Mouse (Mus musculus): ENCODE measurements at regions not wholly inside any gene's neighbourhood (a gene's known extent, or its start where the extent isn't known, plus 50 kb on each side); places are given as distances from the start of the nearest gene placed in this dataset.

DNA sequence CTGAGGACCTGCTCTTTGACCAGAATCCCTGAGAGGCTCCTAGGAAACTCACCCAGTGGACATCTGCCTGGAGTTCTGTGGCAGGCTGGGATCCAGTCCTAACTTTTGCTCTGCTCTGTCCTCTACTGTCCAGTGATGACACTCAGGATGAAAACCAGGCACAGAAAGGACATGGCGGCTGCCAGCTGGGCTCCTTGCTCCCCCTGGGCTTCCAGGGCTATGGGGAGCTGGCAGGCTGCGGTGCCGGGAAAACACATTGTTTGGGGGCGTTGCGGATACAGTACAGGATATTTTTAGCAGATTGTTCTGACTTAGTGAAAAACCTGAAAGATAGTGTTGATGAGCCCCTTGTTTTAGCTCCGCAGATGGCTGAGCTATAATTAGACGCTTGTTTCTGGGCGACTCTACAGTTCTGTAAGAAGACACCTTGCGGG, 94.2 kb upstream of the Klf13 start:
- Histone ChIP-seq H3K36me3 (ENCODE audit: control insufficient read depth, insufficient read depth, low read length) (no peaks in the 10 kb centered on the region), H3K4me3 (ENCODE audit: low read depth, low read length) (no peak overlapping the region), H3K4me2 (ENCODE audit: low read depth) (no peak overlapping the region), H3K9me3 (ENCODE audit: control insufficient read depth, low read length) (no peaks in the 10 kb centered on the region), H3K27ac (ENCODE audit: low read depth, low read length) (no peak overlapping the region), H3K27me3 (ENCODE audit: control insufficient read depth, insufficient read depth, low read length) (no peaks in the 10 kb centered on the region), H3K4me1 (ENCODE audit: control insufficient read depth, insufficient read depth, low read length) (no peaks in the 10 kb centered on the region), H3K9ac (ENCODE audit: low read length) (no peak overlapping the region)
- WGBS = 79% methylated on average over 9 of the region's 9 CpGs
- no peak for ATAC-seq (ENCODE audit: insufficient read depth, low FRiP score, low TSS enrichment)
- DNase-seq (ENCODE audit: low spot score) = no peak

DNA sequence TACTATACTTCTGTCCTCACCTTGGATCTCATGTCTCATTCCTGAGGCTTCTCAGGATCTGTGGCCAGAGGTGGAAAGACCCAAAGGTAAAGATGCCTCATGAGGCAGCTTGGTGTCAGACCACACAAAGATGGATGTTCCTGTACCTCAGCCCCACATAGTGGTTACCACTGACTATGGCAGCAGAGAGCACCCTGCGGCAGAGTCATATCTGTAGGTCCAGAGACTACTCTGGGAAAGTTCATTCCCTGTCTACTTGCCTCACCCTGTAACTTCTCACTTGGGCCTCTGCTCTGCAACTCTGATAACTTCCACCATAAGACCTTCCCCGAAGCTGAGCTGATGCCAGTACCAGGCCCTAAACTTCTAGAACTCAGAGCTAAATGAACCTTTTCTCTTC, 91.9 kb upstream of the Klf13 start:
- DNase-seq (ENCODE audit: low spot score) = no peak
- Histone ChIP-seq H3K27ac (ENCODE audit: low read depth, low read length) (no peak overlapping the region), H3K27me3 (ENCODE audit: control insufficient read depth, insufficient read depth, low read length) (no peaks in the 10 kb centered on the region), H3K9ac (ENCODE audit: low read length) (no peak overlapping the region), H3K4me1 (ENCODE audit: control insufficient read depth, insufficient read depth, low read length) (no peaks in the 10 kb centered on the region), H3K36me3 (ENCODE audit: control insufficient read depth, insufficient read depth, low read length) (no peaks in the 10 kb centered on the region), H3K4me2 (ENCODE audit: low read depth) (no peak overlapping the region), H3K4me3 (ENCODE audit: low read depth, low read length) (no peak overlapping the region), H3K9me3 (ENCODE audit: control insufficient read depth, low read length) (no peaks in the 10 kb centered on the region)
- no peak for ATAC-seq (ENCODE audit: insufficient read depth, low FRiP score, low TSS enrichment)
- 93% methylated on average over 2 of the region's 2 CpGs for WGBS

DNA sequence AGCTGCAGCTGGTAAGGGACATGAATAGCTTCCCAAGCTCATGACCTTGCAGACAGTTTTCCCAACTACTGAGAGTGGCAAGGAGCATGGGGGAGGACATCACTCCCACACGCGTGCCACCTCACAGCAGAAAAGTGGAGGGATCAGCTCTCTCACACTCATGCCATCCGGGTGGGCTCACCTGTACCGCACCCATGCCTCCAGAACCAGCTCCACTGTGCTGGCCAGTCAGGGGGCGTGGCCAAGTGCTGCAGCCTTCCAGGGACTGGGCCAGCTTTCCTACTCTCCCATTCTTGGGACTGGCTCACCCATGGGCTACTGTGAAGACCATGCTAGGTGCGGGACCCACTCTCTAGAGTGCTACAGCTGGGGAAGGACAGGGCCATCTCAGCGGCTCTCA, 88.4 kb upstream of the Klf13 start:
- WGBS = 82% methylated on average over 7 of the region's 7 CpGs

GRCm38 (mm10) chr7:64025155-64025554, 86.4 kb upstream of the Klf13 start:
- WGBS = 70% methylated on average over 2 of the region's 2 CpGs
- no peak for ATAC-seq (ENCODE audit: insufficient read depth, low FRiP score, low TSS enrichment)
- no peak for DNase-seq (ENCODE audit: low spot score)
- no peak overlapping the region for H3K27ac ChIP-seq (ENCODE audit: low read depth, low read length)
- H3K27me3 ChIP-seq (ENCODE audit: control insufficient read depth, insufficient read depth, low read length) = no peaks in the 10 kb centered on the region
- no peak overlapping the region for H3K4me2 ChIP-seq (ENCODE audit: low read depth)
- H3K4me1 ChIP-seq (ENCODE audit: control insufficient read depth, insufficient read depth, low read length) = no peaks in the 10 kb centered on the region
- no peaks in the 10 kb centered on the region for H3K36me3 ChIP-seq (ENCODE audit: control insufficient read depth, insufficient read depth, low read length)
- no peak overlapping the region for H3K9ac ChIP-seq (ENCODE audit: low read length)
- H3K9me3 ChIP-seq (ENCODE audit: control insufficient read depth, low read length) = no peaks in the 10 kb centered on the region
- no peak overlapping the region for H3K4me3 ChIP-seq (ENCODE audit: low read depth, low read length)

More for the DNA sequence above, 88.4 kb upstream of the Klf13 start:
- no peaks in the 10 kb centered on the region for H3K4me1 ChIP-seq (ENCODE audit: control insufficient read depth, insufficient read depth, low read length)
- H3K9ac ChIP-seq (ENCODE audit: low read length) = no peak overlapping the region
- ATAC-seq (ENCODE audit: insufficient read depth, low FRiP score, low TSS enrichment) (no peak), DNase-seq (ENCODE audit: low spot score) (no peak)
- no peaks in the 10 kb centered on the region for H3K27me3 ChIP-seq (ENCODE audit: control insufficient read depth, insufficient read depth, low read length)
- H3K9me3 ChIP-seq (ENCODE audit: control insufficient read depth, low read length) = no peaks in the 10 kb centered on the region
- H3K4me2 ChIP-seq (ENCODE audit: low read depth) = no peak overlapping the region
- no peak overlapping the region for H3K27ac ChIP-seq (ENCODE audit: low read depth, low read length)
- no peaks in the 10 kb centered on the region for H3K36me3 ChIP-seq (ENCODE audit: control insufficient read depth, insufficient read depth, low read length)
- no peak overlapping the region for H3K4me3 ChIP-seq (ENCODE audit: low read depth, low read length)

- Histone ChIP-seq H3K9ac (ENCODE audit: low read length) (no peak overlapping the region), H3K4me2 (ENCODE audit: low read depth) (no peak overlapping the region), H3K9me3 (ENCODE audit: control insufficient read depth, low read length) (no peaks in the 10 kb centered on the region), H3K4me1 (ENCODE audit: control insufficient read depth, insufficient read depth, low read length) (no peaks in the 10 kb centered on the region), H3K4me3 (ENCODE audit: low read depth, low read length) (no peak overlapping the region), H3K36me3 (ENCODE audit: control insufficient read depth, insufficient read depth, low read length) (no peaks in the 10 kb centered on the region), H3K27me3 (ENCODE audit: control insufficient read depth, insufficient read depth, low read length) (no peaks in the 10 kb centered on the region), H3K27ac (ENCODE audit: low read depth, low read length) (no peak overlapping the region)
- ATAC-seq (ENCODE audit: insufficient read depth, low FRiP score, low TSS enrichment) = no peak
- 76% methylated on average over 4 of the region's 4 CpGs for WGBS
- no peak for DNase-seq (ENCODE audit: low spot score)
Measured at GRCm38 (mm10) chr7:64024253-64024652, 85.5 kb upstream of the Klf13 start.

DNA sequence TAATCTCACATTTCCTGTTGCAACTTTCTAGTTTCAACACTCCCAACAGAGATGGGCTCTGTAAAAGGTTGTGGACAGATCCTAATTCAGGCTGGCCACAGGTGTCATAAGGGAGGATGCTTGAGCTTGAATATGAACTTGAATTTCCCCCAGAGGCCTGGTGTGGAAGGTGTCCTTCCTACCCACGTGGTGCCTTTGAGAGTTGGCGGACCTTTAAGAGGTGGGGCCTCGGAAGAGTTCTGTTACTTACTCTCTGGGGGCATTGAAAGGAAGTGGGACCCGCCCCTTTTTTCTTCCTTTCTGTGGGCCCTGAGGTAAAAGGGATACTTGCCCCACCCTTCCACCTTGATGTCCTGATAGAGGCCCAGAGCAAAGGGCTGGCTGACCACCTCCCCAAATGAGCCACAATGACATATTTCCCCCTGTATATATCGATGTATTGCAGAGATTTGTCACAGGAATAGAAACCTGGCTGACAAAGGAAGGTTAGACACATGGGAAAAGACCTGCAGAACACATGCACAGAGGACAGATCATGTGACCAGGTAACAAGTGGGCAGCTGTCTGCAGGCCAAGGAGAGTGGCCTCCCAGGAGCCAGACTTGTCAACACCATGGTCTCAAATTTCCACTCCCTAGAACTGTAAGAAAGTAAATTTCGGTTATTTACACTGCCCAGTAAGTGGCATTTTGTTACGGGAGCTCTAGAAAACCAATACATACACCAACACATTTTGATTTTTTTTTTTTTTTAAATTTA, 84.2 kb upstream of the Klf13 start:
- no peaks in the 10 kb centered on the region for H3K27me3 ChIP-seq (ENCODE audit: control insufficient read depth, insufficient read depth, low read length)
- no peaks in the 10 kb centered on the region for H3K36me3 ChIP-seq (ENCODE audit: control insufficient read depth, insufficient read depth, low read length)
- H3K27ac ChIP-seq (ENCODE audit: low read depth, low read length) = no peak overlapping the region
- ATAC-seq (ENCODE audit: insufficient read depth, low FRiP score, low TSS enrichment) (no peak), DNase-seq (ENCODE audit: low spot score) (no peak)
- no peak overlapping the region for H3K4me2 ChIP-seq (ENCODE audit: low read depth)
- H3K9ac ChIP-seq (ENCODE audit: low read length) = no peak overlapping the region
- H3K9me3 ChIP-seq (ENCODE audit: control insufficient read depth, low read length) = no peaks in the 10 kb centered on the region
- H3K4me3 ChIP-seq (ENCODE audit: low read depth, low read length) = no peak overlapping the region
- WGBS = 71% methylated on average over 7 of the region's 7 CpGs
- H3K4me1 ChIP-seq (ENCODE audit: control insufficient read depth, insufficient read depth, low read length) = no peaks in the 10 kb centered on the region

- no peak for ATAC-seq (ENCODE audit: insufficient read depth, low FRiP score, low TSS enrichment)
Measured at GRCm38 (mm10) chr7:64021241-64022108, 82.8 kb upstream of the Klf13 start.

GRCm38 (mm10) chr7:64018107-64018506, 79.4 kb upstream of the Klf13 start:
- DNase-seq (ENCODE audit: low spot score) = no peak
- Histone ChIP-seq H3K9me3 (ENCODE audit: control insufficient read depth, low read length) (no peaks in the 10 kb centered on the region), H3K4me3 (ENCODE audit: low read depth, low read length) (no peak overlapping the region), H3K27me3 (ENCODE audit: control insufficient read depth, insufficient read depth, low read length) (no peaks in the 10 kb centered on the region), H3K4me2 (ENCODE audit: low read depth) (no peak overlapping the region), H3K4me1 (ENCODE audit: control insufficient read depth, insufficient read depth, low read length) (no peaks in the 10 kb centered on the region), H3K9ac (ENCODE audit: low read length) (no peak overlapping the region), H3K27ac (ENCODE audit: low read depth, low read length) (no peak overlapping the region), H3K36me3 (ENCODE audit: control insufficient read depth, insufficient read depth, low read length) (no peaks in the 10 kb centered on the region)
- 74% methylated on average over 3 of the region's 3 CpGs for WGBS
- ATAC-seq (ENCODE audit: insufficient read depth, low FRiP score, low TSS enrichment) = no peak

More at GRCm38 (mm10) chr7:64021241-64022108, 82.8 kb upstream of the Klf13 start:
- Histone ChIP-seq H3K4me3 (ENCODE audit: low read depth, low read length) (no peak overlapping the region), H3K27ac (ENCODE audit: low read depth, low read length) (no peak overlapping the region), H3K4me1 (ENCODE audit: control insufficient read depth, insufficient read depth, low read length) (no peaks in the 10 kb centered on the region), H3K9ac (ENCODE audit: low read length) (no peak overlapping the region), H3K36me3 (ENCODE audit: control insufficient read depth, insufficient read depth, low read length) (no peaks in the 10 kb centered on the region), H3K9me3 (ENCODE audit: control insufficient read depth, low read length) (no peaks in the 10 kb centered on the region), H3K4me2 (ENCODE audit: low read depth) (no peak overlapping the region), H3K27me3 (ENCODE audit: control insufficient read depth, insufficient read depth, low read length) (no peaks in the 10 kb centered on the region)
- DNase-seq (ENCODE audit: low spot score) = peak; percentile 19
- WGBS = 64% methylated on average over 9 of the region's 9 CpGs

DNA sequence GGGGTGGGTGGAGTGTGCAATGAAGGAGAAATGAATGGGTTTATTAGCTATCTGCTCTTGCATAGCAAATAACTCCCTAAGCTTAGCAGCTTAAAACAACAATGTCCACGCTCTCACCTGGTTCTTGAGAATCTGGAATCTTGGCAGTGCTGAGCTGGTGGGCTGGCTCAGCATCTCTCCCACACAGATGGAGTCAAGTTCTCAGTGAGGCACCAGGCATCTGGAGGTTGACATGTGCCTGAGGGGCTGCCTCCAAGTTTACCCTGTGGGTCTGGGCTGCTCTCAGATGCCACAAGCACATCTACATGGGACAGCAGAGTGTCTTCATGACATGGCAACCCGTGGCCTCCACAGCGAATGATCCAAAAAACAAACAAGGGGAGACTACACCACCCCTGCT, 78.2 kb upstream of the Klf13 start:
- H3K27ac ChIP-seq (ENCODE audit: low read depth, low read length) = no peak overlapping the region
- no peaks in the 10 kb centered on the region for H3K36me3 ChIP-seq (ENCODE audit: control insufficient read depth, insufficient read depth, low read length)
- no peak overlapping the region for H3K4me3 ChIP-seq (ENCODE audit: low read depth, low read length)
- no peak overlapping the region for H3K4me2 ChIP-seq (ENCODE audit: low read depth)
- no peaks in the 10 kb centered on the region for H3K27me3 ChIP-seq (ENCODE audit: control insufficient read depth, insufficient read depth, low read length)
- DNase-seq (ENCODE audit: low spot score) = no peak
- no peak for ATAC-seq (ENCODE audit: insufficient read depth, low FRiP score, low TSS enrichment)
- no peaks in the 10 kb centered on the region for H3K4me1 ChIP-seq (ENCODE audit: control insufficient read depth, insufficient read depth, low read length)
- no peaks in the 10 kb centered on the region for H3K9me3 ChIP-seq (ENCODE audit: control insufficient read depth, low read length)
- 86% methylated on average over 3 of the region's 3 CpGs for WGBS
- no peak overlapping the region for H3K9ac ChIP-seq (ENCODE audit: low read length)
